In the genomic region with DNA sequence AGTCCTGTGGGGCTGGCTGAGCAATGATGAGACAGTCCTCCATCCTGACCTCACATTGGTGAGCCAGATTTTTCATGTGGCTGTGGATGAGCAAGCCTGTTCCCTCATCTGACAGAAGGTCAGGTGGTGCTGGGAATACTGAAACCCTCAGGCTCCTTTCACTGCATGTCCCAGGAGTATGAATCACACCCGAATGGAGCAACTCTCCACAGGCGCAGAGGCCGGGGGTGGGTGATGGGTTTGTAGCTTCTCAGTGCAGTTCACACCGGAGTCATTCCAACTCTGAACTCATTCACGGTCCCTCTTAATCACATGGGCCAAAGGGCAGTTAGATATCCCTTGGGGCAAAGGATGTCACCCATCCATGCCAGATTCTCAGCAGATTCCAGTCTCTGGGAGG, we compare ENCODE assay signal across 15 mouse cellular contexts. TPM values are rescaled to one million over a fixed set of nuclear protein-coding genes. Genes with fewer than 3 reads are reported as not detected.
DNase-seq lines count a peak whose midpoint lies in the region.
"Had no signal": no experiment of that assay in that cellular context is flagged by ENCODE, and none has a peak within 500 bp of the region (broad histone marks: within the 10 kb centered on the region; RNA-seq: fewer than 3 reads in every experiment).

No protein-coding gene starts in this region.

- DNase-seq in adrenal gland, postnatal 14 days, result peak; percentile 60
- no peak for DNase-seq in adrenal gland, adult 18-20 months (ENCODE audit: low spot score in 2 of 2)
- peak; percentile 64 for DNase-seq in Muller cell, postnatal 12 days (ENCODE audit: inconsistent ontology term)
- DNase-seq in adipocyte (ENCODE audit: low spot score), result peak; percentile 58
- DNase-seq in retina, embryonic 14.5 days (ENCODE audit: low spot score), result no peak
- DNase-seq in urinary bladder, postnatal 25 days (ENCODE audit: low spot score), result no peak
- DNase-seq in gastrocnemius, postnatal 10 days, result no peak
- DNase-seq: cerebellum, adult 11-12 months; cerebellum, adult 9-10 months; cerebellum, postnatal 25 days; gastrocnemius, postnatal 36 days; heart, adult 11 months; heart, postnatal 36 days; kidney, adult 9 months had no signal

RNA-seq across cellular contexts. Expression of a gene that starts 3.1 kb away (rescaled TPM):
- total RNA-seq in adrenal gland, postnatal 14 days (2021), result 0.26 and 0.33 TPM in 2 replicates
- total RNA-seq in adrenal gland, adult 18-20 months (2021), result 1 to 10 TPM in 1 of 2 experiments, under 1 TPM in 1; 0.36 to 1.2 TPM
- under 1 TPM; 0.26 to 0.47 TPM for total RNA-seq in gastrocnemius, postnatal 10 days (2021)
- total RNA-seq: MEL had no signal

Comparison
In these comparisons a context has a peak if more than half of its experiments do, and no peak if none do; other contexts are left out.
1. DNase-seq: peak in adrenal gland, postnatal 14 days (single experiment), Muller cell, postnatal 12 days (single experiment) and adipocyte (single experiment); none in adrenal gland, adult 18-20 months (0 of 2), retina, embryonic 14.5 days (single experiment), urinary bladder, postnatal 25 days (single experiment) and gastrocnemius, postnatal 10 days (single experiment).